In genomic region chr11:67112019-67112850, GRCm38 (mm10) we compare ENCODE assay signal across 9 mouse cellular contexts. TPM values are rescaled to one million over a fixed set of nuclear protein-coding genes. Genes with fewer than 3 reads are reported as not detected.
A peak's percentile ranks its signal among the peaks of the same experiment; 100 is the strongest.
DNase-seq lines count a peak whose midpoint lies in the region; ATAC-seq and TF ChIP-seq lines count a peak whose summit lies in the region.
"Had no signal": no experiment of that assay in that cellular context is flagged by ENCODE, and none has a peak within 500 bp of the region (broad histone marks: within the 10 kb centered on the region; RNA-seq: fewer than 3 reads in every experiment).

No protein-coding gene starts in this region.

- no peak overlapping the region for H3K4me3 ChIP-seq in heart, adult 2 months
- H3K4me3 ChIP-seq in heart, embryonic 12.5 days = no peak overlapping the region
- H3K4me3 ChIP-seq in MEL (ENCODE audit: control insufficient read depth in 1 of 2, insufficient read depth in 1 of 2, low read depth in 2 of 2, low read length in 2 of 2) = no peak overlapping the region
- H3K4me3 ChIP-seq: neural tube, embryonic 12.5 days had no signal

- peak; percentile 40 for TF ChIP-seq RAD21 in MEL (IDR thresholded peaks at IDR 0.05; ENCODE audit: low read depth, low read length)

- H3K36me3 ChIP-seq in heart, adult 2 months (ENCODE audit: control insufficient read depth, insufficient read depth, low read length) = no peaks in the 10 kb centered on the region
- no peaks in the 10 kb centered on the region for H3K36me3 ChIP-seq in heart, embryonic 12.5 days
- no peaks in the 10 kb centered on the region for H3K36me3 ChIP-seq in MEL (ENCODE audit: control insufficient read depth in 1 of 2, insufficient read depth in 2 of 2, low read length in 2 of 2)
- H3K36me3 ChIP-seq: neural tube, embryonic 12.5 days had no signal

- peak; percentile 39 to 66 for DNase-seq in heart, adult 2 months
- DNase-seq in MEL (ENCODE audit: low read depth, low spot score) = peak; percentile 90
- peak; percentile 41 for DNase-seq in cerebellum, adult 8-10 months
- peak; percentile 44 to 87 for DNase-seq in frontal cortex, adult 2 months (ENCODE audit: extremely low spot score in 1 of 2, low spot score in 1 of 2)
- peak; percentile 83 for DNase-seq in kidney, postnatal 10 days
- DNase-seq in lung, postnatal 36 days = peak; percentile 70
- DNase-seq in skeletal muscle tissue, adult 2 months (ENCODE audit: low read depth, low spot score) = peak; percentile 82

- intact Hi-C loops in heart, adult 2 months (cut with DNase I) = loop anchor here (1.0 to 5.0 kb wide), 3 partner anchors 123 to 565 kb away; no protein-coding TSS in a partner anchor

- H3K79me2 ChIP-seq in heart, adult 2 months (replicated peaks; ENCODE audit: control insufficient read depth, insufficient read depth, low read length) = no peaks in the 10 kb centered on the region
- no peaks in the 10 kb centered on the region for H3K79me2 ChIP-seq in MEL (ENCODE audit: control insufficient read depth, insufficient read depth, low read length, poor library complexity)

- 32% methylated on average over 11 of the region's 11 CpGs for WGBS in heart, adult 2 months
- 25% methylated on average over 11 of the region's 11 CpGs for WGBS in heart, embryonic 12.5 days

- no peak overlapping the region for H3K9ac ChIP-seq in heart, adult 2 months (ENCODE audit: low read depth, low read length)
- H3K9ac ChIP-seq in heart, embryonic 12.5 days = no peak overlapping the region
- H3K9ac ChIP-seq in MEL (ENCODE audit: control insufficient read depth, low read depth, low read length, poor library complexity, severe bottlenecking) = no peak overlapping the region
- H3K9ac ChIP-seq: neural tube, embryonic 12.5 days had no signal

- peak; percentile 81 for TF ChIP-seq CTCF in heart, adult 2 months (IDR thresholded peaks at IDR 0.05)
- TF ChIP-seq CTCF in MEL (IDR thresholded peaks at IDR 0.05 in 2 of 3, conservative IDR thresholded peaks at IDR 0.05 in 1 of 3; ENCODE audit: control insufficient read depth in 1 of 3, insufficient read depth in 1 of 3, low read depth in 2 of 3, low read length in 3 of 3, poor library complexity in 1 of 3, severe bottlenecking in 1 of 3) = peak; percentile 75 to 88 (median 87)

- no peak overlapping the region for H3K27ac ChIP-seq in heart, adult 2 months
- H3K27ac ChIP-seq in heart, embryonic 12.5 days (ENCODE audit: poor library complexity, severe bottlenecking) = no peak overlapping the region
- no peak overlapping the region for H3K27ac ChIP-seq in MEL (ENCODE audit: control insufficient read depth, low read depth, low read length)
- H3K27ac ChIP-seq: neural tube, embryonic 12.5 days had no signal

- no peak for TF ChIP-seq POLR2A in heart, adult 2 months (IDR thresholded peaks at IDR 0.05; ENCODE audit: insufficient read depth, low read depth, low read length)
- no peak for TF ChIP-seq POLR2A in MEL (IDR thresholded peaks at IDR 0.05; ENCODE audit: control insufficient read depth in 1 of 2, insufficient read depth in 1 of 2, low read depth in 1 of 2, low read length in 2 of 2, poor library complexity in 1 of 2)

- H3K4me1 ChIP-seq in heart, adult 2 months (ENCODE audit: control insufficient read depth, insufficient read depth, low read length) = no peaks in the 10 kb centered on the region
- no peaks in the 10 kb centered on the region for H3K4me1 ChIP-seq in heart, embryonic 12.5 days (replicated peaks)
- no peaks in the 10 kb centered on the region for H3K4me1 ChIP-seq in MEL (ENCODE audit: control insufficient read depth in 1 of 2, insufficient read depth in 2 of 2, low read length in 2 of 2)
- H3K4me1 ChIP-seq: neural tube, embryonic 12.5 days had no signal

- H3K9me3 ChIP-seq in heart, embryonic 12.5 days (replicated peaks) = no peaks in the 10 kb centered on the region
- no peaks in the 10 kb centered on the region for H3K9me3 ChIP-seq in MEL (replicated peaks; ENCODE audit: insufficient read depth, low read length)
- H3K9me3 ChIP-seq: neural tube, embryonic 12.5 days had no signal

- ATAC-seq in heart, embryonic 12.5 days (ENCODE audit: insufficient number of reproducible peaks, low FRiP score) = no peak

- H3K4me2 ChIP-seq in heart, embryonic 12.5 days = no peak overlapping the region
- H3K4me2 ChIP-seq: neural tube, embryonic 12.5 days had no signal

- H3K27me3 ChIP-seq in heart, adult 2 months (ENCODE audit: control insufficient read depth, insufficient read depth, low read length) = no peaks in the 10 kb centered on the region
- H3K27me3 ChIP-seq in heart, embryonic 12.5 days (replicated peaks) = no peaks in the 10 kb centered on the region
- no peaks in the 10 kb centered on the region for H3K27me3 ChIP-seq in MEL (ENCODE audit: control insufficient read depth in 1 of 2, insufficient read depth in 2 of 2, low read length in 2 of 2)
- H3K27me3 ChIP-seq: neural tube, embryonic 12.5 days had no signal

- no peak for TF ChIP-seq EP300 in heart, adult 2 months (IDR thresholded peaks at IDR 0.05; ENCODE audit: insufficient read depth, low read depth, low read length)
- TF ChIP-seq EP300 in MEL (IDR thresholded peaks at IDR 0.05; ENCODE audit: low read depth in 1 of 2, low read length in 2 of 2) = no peak

TF ChIP-seq in MEL, 35 proteins besides CTCF, POLR2A, EP300 and RAD21:
- TF ChIP-seq ZC3H11A (IDR thresholded peaks at IDR 0.05; ENCODE audit: low read depth, low read length) (peak; percentile 23; the same call in 1 of the 2 replicates), E2F4 (IDR thresholded peaks at IDR 0.05; ENCODE audit: borderline replicate concordance, low read depth, low read length) (no peak), ZNF384 (IDR thresholded peaks at IDR 0.05; ENCODE audit: low read depth, low read length) (no peak), MEF2A (IDR thresholded peaks at IDR 0.05; ENCODE audit: extremely low read depth, insufficient replicate concordance, low read depth, low read length, poor library complexity, severe bottlenecking) (no peak), NELFE (IDR thresholded peaks at IDR 0.05; ENCODE audit: low read depth, low read length) (peak; percentile 14; the same call in 1 of the 2 replicates), KAT2A (conservative IDR thresholded peaks at IDR 0.05; ENCODE audit: low read depth, low read length) (no peak), UBTF (IDR thresholded peaks at IDR 0.05; ENCODE audit: borderline replicate concordance, insufficient read depth, low read depth, low read length) (no peak), POLR2AphosphoS5 (IDR thresholded peaks at IDR 0.05; ENCODE audit: borderline replicate concordance, low read depth, low read length) (no peak), ZMIZ1 (IDR thresholded peaks at IDR 0.05; ENCODE audit: low read depth, low read length) (no peak), SMC3 (IDR thresholded peaks at IDR 0.05; ENCODE audit: low read depth, low read length) (peak; percentile 67), GATA1 (IDR thresholded peaks at IDR 0.05; ENCODE audit: low read depth, low read length) (no peak), TBP (IDR thresholded peaks at IDR 0.05; ENCODE audit: low read depth, low read length) (no peak), ZKSCAN1 (IDR thresholded peaks at IDR 0.05; ENCODE audit: low read depth, low read length) (0 out of 2 replicates have a peak, but pooled peaks have one; percentile 11), BHLHE40 (IDR thresholded peaks at IDR 0.05; ENCODE audit: borderline replicate concordance, low read depth, low read length) (no peak)

RNA-seq across cellular contexts. Expression of gene Myh3, which starts 34.1 kb away (rescaled TPM):
- total RNA-seq in heart, adult 2 months (2021) = not detected
- not detected in 2 replicates for polyA plus RNA-seq in heart, adult 2 months (2012; rRNA removed)
- polyA plus RNA-seq in heart, embryonic 12.5 days (2016; fragmentation: Nextera tagmentation; extraction: Ambion mirVana) = 0.47 and 0.55 TPM in 2 replicates
- total RNA-seq in MEL (2012; rRNA removed) = 0.81 and 1.5 TPM in 2 replicates
- 1 to 10 TPM in 1 of 2 experiments, not detected in 1; 1.7 TPM for polyA plus RNA-seq in MEL (2012; ENCODE audit: insufficient read depth in 1 of 2, insufficient read length in 2 of 2, low read depth in 1 of 2, low replicate concordance in 2 of 2, missing spikeins in 1 of 2)
- 0.84 and 0.92 TPM in 2 replicates for polyA plus RNA-seq in frontal cortex, adult 2 months (2012; rRNA removed)

RNA-seq across cellular contexts. Expression of gene Myh2, which starts 58.6 kb away (rescaled TPM):
- not detected for total RNA-seq in heart, adult 2 months (2021)
- polyA plus RNA-seq in heart, adult 2 months (2012; rRNA removed) = not detected in 2 replicates
- polyA plus RNA-seq in heart, embryonic 12.5 days (2016; fragmentation: Nextera tagmentation; extraction: Ambion mirVana) = not detected in 2 replicates
- total RNA-seq in MEL (2012; rRNA removed) = not detected in 2 replicates
- not detected for polyA plus RNA-seq in MEL (2012; ENCODE audit: insufficient read depth in 1 of 2, insufficient read length in 2 of 2, low read depth in 1 of 2, low replicate concordance in 2 of 2, missing spikeins in 1 of 2)
- 0.19 and 0.38 TPM in 2 replicates for polyA plus RNA-seq in frontal cortex, adult 2 months (2012; rRNA removed)

RNA-seq across cellular contexts. Expression of gene Sco1, which starts 59.8 kb away (rescaled TPM):
- total RNA-seq in heart, adult 2 months (2021) = 10 to 100 TPM; 18.3 to 20.1 TPM
- polyA plus RNA-seq in heart, adult 2 months (2012; rRNA removed) = 7.8 and 12.0 TPM in 2 replicates
- 24.3 and 25.8 TPM in 2 replicates for polyA plus RNA-seq in heart, embryonic 12.5 days (2016; fragmentation: Nextera tagmentation; extraction: Ambion mirVana)
- 29.8 and 32.9 TPM in 2 replicates for total RNA-seq in MEL (2012; rRNA removed)
- 10 to 100 TPM in 1 of 2 experiments, not detected in 1; 14.1 TPM for polyA plus RNA-seq in MEL (2012; ENCODE audit: insufficient read depth in 1 of 2, insufficient read length in 2 of 2, low read depth in 1 of 2, low replicate concordance in 2 of 2, missing spikeins in 1 of 2)
- 6.2 and 7.4 TPM in 2 replicates for polyA plus RNA-seq in frontal cortex, adult 2 months (2012; rRNA removed)

RNA-seq across cellular contexts. Expression of gene Adprm, which starts 59.8 kb away (rescaled TPM):
- 10 to 100 TPM; 10.8 to 14.6 TPM for total RNA-seq in heart, adult 2 months (2021)
- polyA plus RNA-seq in heart, adult 2 months (2012; rRNA removed) = 9.8 and 20.6 TPM in 2 replicates
- 20.1 and 21.2 TPM in 2 replicates for polyA plus RNA-seq in heart, embryonic 12.5 days (2016; fragmentation: Nextera tagmentation; extraction: Ambion mirVana)
- total RNA-seq in MEL (2012; rRNA removed) = 23.0 and 27.8 TPM in 2 replicates
- 100 to 1,000 TPM in 1 of 2 experiments, 10 to 100 TPM in 1; 19.7 to 531 TPM for polyA plus RNA-seq in MEL (2012; ENCODE audit: insufficient read depth in 1 of 2, insufficient read length in 2 of 2, low read depth in 1 of 2, low replicate concordance in 2 of 2, missing spikeins in 1 of 2)
- 22.2 and 24.9 TPM in 2 replicates for polyA plus RNA-seq in frontal cortex, adult 2 months (2012; rRNA removed)
